Mouse (Mus musculus) heart, embryonic 11.5 days (tissue): ENCODE results near the gene Msl2. TPM values are rescaled to one million over a fixed set of nuclear protein-coding genes. Genes with fewer than 3 reads are reported as not detected.
A peak's percentile ranks its signal among the peaks of the same experiment; 100 is the strongest.

Experiments used
- ATAC-seq: fragments of 200-750 bp; cut with Nextera tagmentation; replicated peaks from 2 replicates; pipeline ENCODE4 v1.8.0; 2017; ENCODE audit warnings: moderate library complexity; ENCODE audit not compliant: insufficient number of reproducible peaks, low FRiP score, low TSS enrichment
- H3K27ac ChIP-seq: fragments of 300-500 bp; sonication (generic); 2 replicates; pipeline ENCODE4 v1.5.1; 2014; ENCODE audit warnings: mild to moderate bottlenecking, low read depth, low read length
- H3K27me3 ChIP-seq: fragments of 300-500 bp; sonication (generic); 2 replicates; pipeline ENCODE4 v1.6.1; 2014; ENCODE audit warnings: mild to moderate bottlenecking, low read length, mixed read lengths; ENCODE audit not compliant: control insufficient read depth, insufficient read depth
- H3K36me3 ChIP-seq: fragments of 300-500 bp; sonication (generic); 2 replicates; pipeline ENCODE4 v1.6.1; 2014; ENCODE audit warnings: mild to moderate bottlenecking, low read length, moderate library complexity, mixed read lengths; ENCODE audit not compliant: control insufficient read depth, insufficient read depth
- H3K4me1 ChIP-seq: fragments of 300-500 bp; sonication (generic); 2 replicates; pipeline ENCODE4 v1.6.1; 2014; ENCODE audit warnings: low read length; ENCODE audit not compliant: control insufficient read depth, insufficient read depth
- H3K4me2 ChIP-seq: fragments of 300-500 bp; sonication (generic); 2 replicates; pipeline ENCODE4 v1.6.1; 2014; ENCODE audit warnings: mild to moderate bottlenecking, moderate library complexity
- H3K4me3 ChIP-seq: fragments of 300-500 bp; sonication (generic); 2 replicates; pipeline ENCODE4 v1.5.1; 2014; ENCODE audit warnings: low read depth, low read length
- H3K9ac ChIP-seq: fragments of 300-500 bp; sonication (generic); 2 replicates; pipeline ENCODE4 v1.6.1; 2014; ENCODE audit warnings: mild to moderate bottlenecking, low read depth, low read length, moderate library complexity
- H3K9me3 ChIP-seq: fragments of 300-500 bp; sonication (generic); replicated peaks from 2 replicates; pipeline ENCODE4 v1.6.1; 2016; ENCODE audit warnings: low read length; ENCODE audit not compliant: control insufficient read depth
- WGBS: fragments of 180-500 bp; shearing (Covaris S2); extraction: QIAGEN DNeasy Blood & Tissue Kit; methylation state at CpG from one replicate; pipeline ENCODE4 v1.1.7; 2014; ENCODE audit not compliant: insufficient replicate concordance; 5-methylcytosine and 5-hydroxymethylcytosine counted together
- polyA plus RNA-seq: library from polyadenylated mRNA; unstranded; fragments of >200 nt; fragmentation: Nextera tagmentation; extraction: Ambion mirVana; gene quantifications from 2 replicates; pipeline ENCODE4 v1.2.1, GENCODE M21; 2014

Gene Msl2
- polyA plus RNA-seq, 1 experiment from 2014 or later = 3.8 TPM

GRCm38 (mm10) chr9:101078579-101078978, 4.7 kb downstream of the Msl2 start:
- WGBS = 72% methylated on average over 4 of the region's 4 CpGs

GRCm38 (mm10) chr9:101080046-101080685, 6.3 kb downstream of the Msl2 start:
- no peak overlapping the region for H3K4me2 ChIP-seq
- 74% methylated on average over 3 of the region's 3 CpGs for WGBS
- no peak overlapping the region for H3K27ac ChIP-seq
- H3K9ac ChIP-seq = no peak overlapping the region
- H3K36me3 ChIP-seq = no peaks in the 10 kb centered on the region
- peaks cover 16% of the 10 kb centered on the region for H3K4me1 ChIP-seq
- no peak for ATAC-seq
- H3K27me3 ChIP-seq = no peaks in the 10 kb centered on the region
- no peak overlapping the region for H3K4me3 ChIP-seq
- no peaks in the 10 kb centered on the region for H3K9me3 ChIP-seq

More at GRCm38 (mm10) chr9:101078579-101078978, 4.7 kb downstream of the Msl2 start:
- H3K9me3 ChIP-seq = no peaks in the 10 kb centered on the region
- H3K9ac ChIP-seq = no peak overlapping the region
- no peak for ATAC-seq
- H3K4me1 ChIP-seq = peaks cover 16% of the 10 kb centered on the region
- H3K36me3 ChIP-seq = no peaks in the 10 kb centered on the region
- no peak overlapping the region for H3K27ac ChIP-seq
- no peaks in the 10 kb centered on the region for H3K27me3 ChIP-seq
- H3K4me3 ChIP-seq = peak overlapping the region; percentile 12; the same call in 1 of the 2 replicates
- H3K4me2 ChIP-seq = peak overlapping the region; percentile 54

- Histone ChIP-seq H3K27ac (no peak overlapping the region), H3K9me3 (no peaks in the 10 kb centered on the region), H3K27me3 (no peaks in the 10 kb centered on the region), H3K4me3 (no peak overlapping the region), H3K9ac (no peak overlapping the region), H3K36me3 (no peaks in the 10 kb centered on the region), H3K4me2 (no peak overlapping the region), H3K4me1 (peaks cover 5% of the 10 kb centered on the region; the same call in 1 of the 2 replicates)
- ATAC-seq = no peak
- 94% methylated on average over 3 of the region's 3 CpGs for WGBS
These were observed 9.8 kb downstream of the Msl2 start for GRCm38 (mm10) chr9:101083728-101084127.

GRCm38 (mm10) chr9:101095425-101095824, 21.5 kb downstream of the Msl2 start:
- Histone ChIP-seq H3K9me3 (no peaks in the 10 kb centered on the region; the same call in 1 of the 2 replicates), H3K36me3 (peaks cover 6% of the 10 kb centered on the region), H3K27ac (no peak overlapping the region), H3K4me3 (no peak overlapping the region), H3K27me3 (no peaks in the 10 kb centered on the region), H3K4me1 (0 out of 2 replicates have a peak, but pooled peaks cover 3% of the 10 kb centered on the region), H3K9ac (no peak overlapping the region), H3K4me2 (no peak overlapping the region)
- 89% methylated on average over 4 of the region's 4 CpGs for WGBS
- no peak for ATAC-seq

GRCm38 (mm10) chr9:101096461-101096860, 22.6 kb downstream of the Msl2 start:
- Histone ChIP-seq H3K4me2 (no peak overlapping the region), H3K4me3 (no peak overlapping the region), H3K9ac (no peak overlapping the region), H3K4me1 (0 out of 2 replicates have a peak, but pooled peaks cover 3% of the 10 kb centered on the region), H3K36me3 (peaks cover 6% of the 10 kb centered on the region), H3K27ac (no peak overlapping the region), H3K27me3 (no peaks in the 10 kb centered on the region), H3K9me3 (no peaks in the 10 kb centered on the region; the same call in 1 of the 2 replicates)
- WGBS = 92% methylated on average over 3 of the region's 3 CpGs
- no peak for ATAC-seq

GRCm38 (mm10) chr9:101097542-101097941, 23.6 kb downstream of the Msl2 start:
- H3K27me3 ChIP-seq = no peaks in the 10 kb centered on the region
- ATAC-seq = no peak

GRCm38 (mm10) chr9:101099445-101099844, 25.5 kb downstream of the Msl2 start:
- WGBS = 78% methylated on average over 6 of the region's 6 CpGs

More at GRCm38 (mm10) chr9:101097542-101097941, 23.6 kb downstream of the Msl2 start:
- Histone ChIP-seq H3K27ac (no peak overlapping the region), H3K9ac (no peak overlapping the region), H3K4me1 (0 out of 2 replicates have a peak, but pooled peaks cover 3% of the 10 kb centered on the region), H3K36me3 (peaks cover 9% of the 10 kb centered on the region), H3K9me3 (no peaks in the 10 kb centered on the region; the same call in 1 of the 2 replicates), H3K4me2 (no peak overlapping the region), H3K4me3 (no peak overlapping the region)
- 74% methylated on average over 1 of the region's 1 CpGs for WGBS

GRCm38 (mm10) chr9:101100163-101100562, 26.3 kb downstream of the Msl2 start:
- Histone ChIP-seq H3K9me3 (no peaks in the 10 kb centered on the region; the same call in 1 of the 2 replicates), H3K27ac (no peak overlapping the region), H3K4me3 (no peak overlapping the region), H3K4me1 (0 out of 2 replicates have a peak, but pooled peaks cover 3% of the 10 kb centered on the region), H3K36me3 (peaks cover 9% of the 10 kb centered on the region), H3K27me3 (no peaks in the 10 kb centered on the region), H3K4me2 (no peak overlapping the region), H3K9ac (no peak overlapping the region)
- no peak for ATAC-seq
- 73% methylated on average over 3 of the region's 3 CpGs for WGBS

More at GRCm38 (mm10) chr9:101099445-101099844, 25.5 kb downstream of the Msl2 start:
- Histone ChIP-seq H3K4me2 (no peak overlapping the region), H3K27ac (no peak overlapping the region), H3K9me3 (no peaks in the 10 kb centered on the region; the same call in 1 of the 2 replicates), H3K9ac (no peak overlapping the region), H3K27me3 (no peaks in the 10 kb centered on the region), H3K4me3 (no peak overlapping the region), H3K36me3 (peaks cover 9% of the 10 kb centered on the region), H3K4me1 (0 out of 2 replicates have a peak, but pooled peaks cover 3% of the 10 kb centered on the region)
- ATAC-seq = no peak
